11 mouse cellular contexts compared by ENCODE assay signal in genomic region chr13:84950873-84951272, GRCm38 (mm10).
DNase-seq lines count a peak whose midpoint lies in the region; ATAC-seq lines count a peak whose summit lies in the region.
"Had no signal": no experiment of that assay in that cellular context is flagged by ENCODE, and none has a peak within 500 bp of the region (broad histone marks: within the 10 kb centered on the region; RNA-seq: fewer than 3 reads in every experiment).

No protein-coding gene starts in this region.

- no peaks in the 10 kb centered on the region for H3K36me3 ChIP-seq in forebrain, embryonic 11.5 days (ENCODE audit: control insufficient read depth, insufficient read depth, low read length)
- no peaks in the 10 kb centered on the region for H3K36me3 ChIP-seq in forebrain, embryonic 16.5 days (ENCODE audit: control insufficient read depth, insufficient read depth)
- no peaks in the 10 kb centered on the region for H3K36me3 ChIP-seq in midbrain, embryonic 12.5 days
- H3K36me3 ChIP-seq in midbrain, embryonic 13.5 days: no peaks in the 10 kb centered on the region
- H3K36me3 ChIP-seq: heart, embryonic 12.5 days; intestine, embryonic 15.5 days had no signal

- DNase-seq in forebrain, embryonic 11.5 days (ENCODE audit: low spot score): no peak
- peak; percentile 2 for DNase-seq in c-Kit-positive CD71-positive TER-119-positive erythroid progenitor cells, embryonic 14.5 days (ENCODE audit: low spot score)
- peak; percentile 56 for DNase-seq in retina, embryonic 14.5 days (ENCODE audit: low spot score)
- DNase-seq in adrenal gland, adult 2 months: no peak
- no peak for DNase-seq in lung, postnatal 10 days
- DNase-seq: left cerebral cortex, postnatal 4 days had no signal

- no peak overlapping the region for H3K9ac ChIP-seq in forebrain, embryonic 11.5 days (ENCODE audit: low read length)
- no peak overlapping the region for H3K9ac ChIP-seq in forebrain, embryonic 16.5 days (replicated peaks; ENCODE audit: low read depth, low read length)
- no peak overlapping the region for H3K9ac ChIP-seq in midbrain, embryonic 12.5 days (replicated peaks)
- no peak overlapping the region for H3K9ac ChIP-seq in midbrain, embryonic 13.5 days (replicated peaks)
- H3K9ac ChIP-seq: heart, embryonic 12.5 days; intestine, embryonic 15.5 days had no signal

- peak; percentile 71 for ATAC-seq in forebrain, embryonic 11.5 days (replicated peaks; ENCODE audit: low FRiP score)
- ATAC-seq in forebrain, embryonic 16.5 days: no peak
- peak; percentile 71 for ATAC-seq in midbrain, embryonic 12.5 days (ENCODE audit: low FRiP score, low read depth)
- ATAC-seq in midbrain, embryonic 13.5 days: no peak
- ATAC-seq: intestine, embryonic 15.5 days had no signal

- no peak overlapping the region for H3K4me2 ChIP-seq in forebrain, embryonic 11.5 days (ENCODE audit: low read depth, low read length, severe bottlenecking)
- H3K4me2 ChIP-seq in forebrain, embryonic 16.5 days (ENCODE audit: low read length): no peak overlapping the region
- H3K4me2 ChIP-seq in midbrain, embryonic 12.5 days (replicated peaks): no peak overlapping the region
- no peak overlapping the region for H3K4me2 ChIP-seq in midbrain, embryonic 13.5 days (replicated peaks)
- H3K4me2 ChIP-seq: heart, embryonic 12.5 days; intestine, embryonic 15.5 days had no signal

- H3K27me3 ChIP-seq in forebrain, embryonic 11.5 days (ENCODE audit: control insufficient read depth, insufficient read depth, low read length): no peaks in the 10 kb centered on the region
- no peaks in the 10 kb centered on the region for H3K27me3 ChIP-seq in forebrain, embryonic 16.5 days (replicated peaks; ENCODE audit: control insufficient read depth, insufficient read depth, low read length)
- H3K27me3 ChIP-seq in midbrain, embryonic 12.5 days: no peaks in the 10 kb centered on the region
- no peaks in the 10 kb centered on the region for H3K27me3 ChIP-seq in midbrain, embryonic 13.5 days
- H3K27me3 ChIP-seq: heart, embryonic 12.5 days; intestine, embryonic 15.5 days had no signal

- H3K4me1 ChIP-seq in forebrain, embryonic 11.5 days (replicated peaks; ENCODE audit: control insufficient read depth, insufficient read depth, low read length): no peaks in the 10 kb centered on the region
- no peaks in the 10 kb centered on the region for H3K4me1 ChIP-seq in forebrain, embryonic 16.5 days (replicated peaks; ENCODE audit: control insufficient read depth, insufficient read depth, low read length)
- H3K4me1 ChIP-seq in midbrain, embryonic 12.5 days: no peaks in the 10 kb centered on the region
- no peaks in the 10 kb centered on the region for H3K4me1 ChIP-seq in midbrain, embryonic 13.5 days (replicated peaks)
- H3K4me1 ChIP-seq: heart, embryonic 12.5 days; intestine, embryonic 15.5 days had no signal

- no peak overlapping the region for H3K27ac ChIP-seq in forebrain, embryonic 11.5 days (ENCODE audit: low read depth, low read length)
- no peak overlapping the region for H3K27ac ChIP-seq in forebrain, embryonic 16.5 days (ENCODE audit: low read length)
- no peak overlapping the region for H3K27ac ChIP-seq in midbrain, embryonic 12.5 days (replicated peaks)
- no peak overlapping the region for H3K27ac ChIP-seq in midbrain, embryonic 13.5 days
- H3K27ac ChIP-seq: intestine, embryonic 15.5 days had no signal

- no peak overlapping the region for H3K4me3 ChIP-seq in forebrain, embryonic 11.5 days (ENCODE audit: low read depth, low read length)
- H3K4me3 ChIP-seq in forebrain, embryonic 16.5 days (replicated peaks; ENCODE audit: low read length): no peak overlapping the region
- H3K4me3 ChIP-seq in midbrain, embryonic 12.5 days: no peak overlapping the region
- no peak overlapping the region for H3K4me3 ChIP-seq in midbrain, embryonic 13.5 days (replicated peaks)
- H3K4me3 ChIP-seq: heart, embryonic 12.5 days; intestine, embryonic 15.5 days had no signal

- H3K9me3 ChIP-seq in forebrain, embryonic 11.5 days (ENCODE audit: control insufficient read depth, low read length): no peaks in the 10 kb centered on the region
- no peaks in the 10 kb centered on the region for H3K9me3 ChIP-seq in forebrain, embryonic 16.5 days (ENCODE audit: control insufficient read depth, low read length)
- no peaks in the 10 kb centered on the region for H3K9me3 ChIP-seq in midbrain, embryonic 12.5 days
- no peaks in the 10 kb centered on the region for H3K9me3 ChIP-seq in midbrain, embryonic 13.5 days
- H3K9me3 ChIP-seq: heart, embryonic 12.5 days; intestine, embryonic 15.5 days had no signal

- WGBS in forebrain, embryonic 11.5 days: 57% methylated on average over 1 of the region's 1 CpGs
- 61% methylated on average over 1 of the region's 1 CpGs for WGBS in forebrain, embryonic 16.5 days
- WGBS in midbrain, embryonic 12.5 days: 65% methylated on average over 1 of the region's 1 CpGs
- 61% methylated on average over 1 of the region's 1 CpGs for WGBS in midbrain, embryonic 13.5 days

Comparison
In these comparisons a context has a peak if more than half of its experiments do, and no peak if none do; other contexts are left out.
1. ATAC-seq: peak in forebrain, embryonic 11.5 days (single experiment) and midbrain, embryonic 12.5 days (single experiment); none in forebrain, embryonic 16.5 days (single experiment) and midbrain, embryonic 13.5 days (single experiment).
2. DNase-seq: peak in c-Kit-positive CD71-positive TER-119-positive erythroid progenitor cells, embryonic 14.5 days (single experiment) and retina, embryonic 14.5 days (single experiment); none in forebrain, embryonic 11.5 days (single experiment), adrenal gland, adult 2 months (single experiment) and lung, postnatal 10 days (single experiment).